Mouse (Mus musculus) G1E (cell line): ENCODE measurements at regions not wholly inside any gene's neighbourhood (a gene's known extent, or its start where the extent isn't known, plus 50 kb on each side); places are given as distances from the start of the nearest gene placed in this dataset.
A peak's percentile ranks its signal among the peaks of the same experiment; 100 is the strongest.

Source experiments
- ATAC-seq: 2 replicates; pipeline ENCODE4 v1.8.0; 2016; ENCODE audit warnings: mild to moderate bottlenecking; ENCODE audit not compliant: insufficient number of reproducible peaks, poor library complexity, low FRiP score, severe bottlenecking; ENCODE audit errors: extremely low read depth
- DNase-seq: peaks from one replicate; pipeline ENCODE4 v3.0.0; 2012; ENCODE audit warnings: low spot score
- H3K27me3 ChIP-seq: 2 replicates; pipeline ENCODE4 v1.6.1; 2012; ENCODE audit warnings: mild to moderate bottlenecking, low read length, inconsistent platforms; ENCODE audit not compliant: insufficient read depth
- H3K36me3 ChIP-seq: replicated peaks from 2 replicates; pipeline ENCODE3; 2012; ENCODE audit warnings: mild to moderate bottlenecking, inconsistent platforms
- H3K4me1 ChIP-seq: 2 replicates; pipeline ENCODE4 v1.6.1; 2012; ENCODE audit warnings: low read depth, low read length, inconsistent platforms, mixed read lengths; ENCODE audit not compliant: insufficient read depth
- H3K4me3 ChIP-seq: 2 replicates; pipeline ENCODE4 v1.5.1; 2012; ENCODE audit warnings: low read depth, mild to moderate bottlenecking, inconsistent platforms, low read length, moderate library complexity, mixed read lengths
- H3K9me3 ChIP-seq: replicated peaks from 2 replicates; pipeline ENCODE4 v1.6.1; 2012; ENCODE audit warnings: inconsistent platforms
- CTCF ChIP-seq: IDR thresholded peaks from 2 replicates; pipeline ENCODE4 v1.5.1; 2012; ENCODE audit warnings: low read depth, low read length, inconsistent platforms, mixed read lengths
- GATA1 ChIP-seq: IDR thresholded peaks from 2 replicates; pipeline ENCODE4 v1.6.1; 2012; ENCODE audit warnings: borderline replicate concordance, low read length, inconsistent platforms, mixed read lengths
- GATA2 ChIP-seq: IDR thresholded peaks from 2 replicates; pipeline ENCODE4 v1.6.1; 2012; ENCODE audit warnings: low read depth, low read length, inconsistent platforms, borderline replicate concordance
- POLR2AphosphoS5 ChIP-seq: IDR thresholded peaks from 2 replicates; pipeline ENCODE4 v1.6.1; 2012; ENCODE audit warnings: low read depth, low read length, inconsistent platforms; ENCODE audit not compliant: insufficient replicate concordance
- TAL1 ChIP-seq: conservative IDR thresholded peaks from 2 replicates; pipeline ENCODE4 v1.6.1; 2012; ENCODE audit warnings: low read depth, low read length, inconsistent platforms, mixed read lengths

DNA sequence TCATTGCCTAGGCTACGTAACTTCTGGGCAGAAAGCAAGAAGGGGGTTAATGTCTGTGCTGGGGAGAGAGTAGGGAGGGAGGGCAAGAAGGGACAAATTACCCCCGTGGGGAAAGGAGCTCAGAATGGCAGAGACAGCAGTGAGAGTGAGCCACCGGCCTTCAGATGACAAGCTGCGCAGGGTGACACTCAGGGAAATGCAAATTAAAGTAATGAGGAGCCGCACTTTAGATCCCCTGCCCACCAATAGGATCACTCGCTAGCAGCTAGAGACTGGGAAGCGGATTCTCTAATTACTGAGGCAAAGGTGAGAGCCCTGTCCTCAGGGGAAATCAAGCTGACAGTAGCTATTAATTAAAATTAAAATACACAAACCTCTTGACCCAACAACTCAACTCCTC lies 202.5 kb downstream of the Arhgef10l start:
- peaks cover 95% of the 10 kb centered on the region for H3K9me3 ChIP-seq
- H3K4me1 ChIP-seq, result no peaks in the 10 kb centered on the region
- TF ChIP-seq GATA1 (no peak), CTCF (no peak), POLR2AphosphoS5 (no peak)
- no peaks in the 10 kb centered on the region; the same call in 1 of the 2 replicates for H3K27me3 ChIP-seq
- ATAC-seq, result no peak
- DNase-seq, result no peak
- H3K36me3 ChIP-seq, result no peaks in the 10 kb centered on the region
- H3K4me3 ChIP-seq, result no peak overlapping the region

DNA sequence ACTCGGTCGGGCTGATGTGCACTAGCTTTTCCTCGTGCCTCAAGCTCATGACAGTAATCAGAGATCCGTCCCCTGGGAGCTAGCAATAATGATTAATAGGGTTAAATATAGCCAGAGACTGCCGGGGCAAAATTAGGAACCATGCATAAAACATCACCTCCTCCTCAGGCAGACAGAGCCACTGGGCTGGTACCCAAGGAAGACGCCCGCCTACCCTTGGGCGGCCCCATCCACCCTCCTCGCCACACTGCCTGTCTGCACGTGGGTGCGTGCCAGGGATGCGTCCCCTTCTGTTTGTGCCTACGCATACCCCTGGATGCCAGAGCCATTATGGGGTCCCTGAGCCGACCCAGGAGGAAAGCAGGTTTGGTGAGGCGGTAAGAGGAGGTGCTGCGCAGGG lies 204.5 kb downstream of the Arhgef10l start:
- ATAC-seq (no peak), DNase-seq (no peak)
- Histone ChIP-seq H3K9me3 (peaks cover 94% of the 10 kb centered on the region), H3K4me3 (no peak overlapping the region; the same call in 1 of the 2 replicates), H3K36me3 (no peaks in the 10 kb centered on the region), H3K27me3 (no peaks in the 10 kb centered on the region; the same call in 1 of the 2 replicates), H3K4me1 (no peaks in the 10 kb centered on the region)
- TF ChIP-seq GATA2 (no peak), TAL1 (no peak), CTCF (no peak), POLR2AphosphoS5 (no peak), GATA1 (no peak)

DNA sequence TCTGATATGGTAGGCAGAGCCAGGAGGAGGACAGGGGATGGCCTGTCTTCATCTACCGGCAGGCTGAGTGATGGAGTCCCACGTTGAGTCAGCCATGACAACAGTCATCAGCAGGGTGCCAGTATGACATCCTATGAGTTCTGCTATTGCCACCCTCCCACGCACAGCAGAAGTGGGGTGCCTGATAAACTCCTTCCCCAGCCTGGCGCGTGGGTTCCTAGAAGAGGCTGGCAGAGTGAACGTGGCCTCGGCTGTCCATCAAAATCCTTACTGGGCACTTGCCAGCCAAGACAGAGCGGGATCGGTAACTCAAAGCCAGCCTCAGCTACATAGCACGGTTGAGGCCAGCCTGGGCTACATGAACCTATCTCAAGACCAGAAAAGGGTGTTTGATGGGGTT lies 202.5 kb upstream of the Igsf21 start:
- no peak for TF ChIP-seq CTCF
- TF ChIP-seq TAL1, result no peak
- no peak for TF ChIP-seq POLR2AphosphoS5
- TF ChIP-seq GATA2, result no peak
- no peak for TF ChIP-seq GATA1
- no peak for ATAC-seq
- DNase-seq, result no peak
- H3K27me3 ChIP-seq, result no peaks in the 10 kb centered on the region
- H3K4me1 ChIP-seq, result no peaks in the 10 kb centered on the region
- no peaks in the 10 kb centered on the region for H3K36me3 ChIP-seq
- peak overlapping the region; percentile 8 for H3K4me3 ChIP-seq
- H3K9me3 ChIP-seq, result peaks cover 87% of the 10 kb centered on the region

DNA sequence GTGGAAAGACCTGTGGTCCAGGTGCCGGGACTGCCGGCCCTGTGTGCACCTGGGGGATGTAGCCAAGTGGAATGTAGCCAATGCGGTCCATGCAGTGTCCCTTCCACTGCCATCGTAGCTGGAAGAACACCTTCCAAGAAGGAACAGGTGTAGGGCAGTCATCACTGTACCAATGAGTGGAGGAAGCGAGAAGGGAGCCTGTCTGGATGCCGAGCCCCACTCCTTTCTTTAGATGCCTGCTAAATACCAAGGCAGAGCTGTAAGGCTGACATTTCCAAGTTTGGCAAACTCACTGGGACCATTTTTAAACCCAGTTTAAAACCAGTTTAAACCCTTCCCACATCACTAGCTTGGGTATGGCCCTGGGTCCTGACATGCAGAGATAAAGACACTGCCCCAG lies 199.9 kb upstream of the Igsf21 start:
- no peak for TF ChIP-seq CTCF
- TF ChIP-seq POLR2AphosphoS5, result no peak
- no peak for TF ChIP-seq GATA1
- no peak for TF ChIP-seq TAL1
- TF ChIP-seq GATA2, result no peak
- ATAC-seq (no peak), DNase-seq (no peak)
- Histone ChIP-seq H3K4me1 (no peaks in the 10 kb centered on the region), H3K4me3 (no peak overlapping the region), H3K27me3 (no peaks in the 10 kb centered on the region), H3K9me3 (peaks cover 89% of the 10 kb centered on the region), H3K36me3 (no peaks in the 10 kb centered on the region)

DNA sequence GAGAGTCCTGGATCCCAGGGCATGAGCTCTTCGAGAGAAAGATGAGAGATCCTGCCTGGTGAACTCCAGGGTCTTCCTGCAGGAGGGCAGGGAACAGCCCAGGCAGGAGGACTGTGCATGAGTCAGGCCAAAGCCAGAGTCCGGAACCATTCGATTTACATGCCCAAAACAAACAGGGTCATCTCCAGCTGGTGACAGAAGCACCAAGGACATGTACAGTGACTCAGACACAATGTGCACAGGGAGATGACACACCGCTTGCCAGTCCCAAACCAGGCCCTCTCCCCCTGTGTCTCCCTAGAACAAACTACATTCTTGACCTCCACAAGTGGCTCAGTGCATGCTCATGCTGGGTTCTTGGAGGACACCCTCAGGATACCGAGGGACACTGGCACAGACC lies 199.3 kb upstream of the Igsf21 start:
- TF ChIP-seq TAL1 (no peak), GATA2 (no peak), CTCF (no peak), POLR2AphosphoS5 (no peak), GATA1 (no peak)
- no peaks in the 10 kb centered on the region for H3K27me3 ChIP-seq
- no peaks in the 10 kb centered on the region for H3K4me1 ChIP-seq
- DNase-seq (no peak), ATAC-seq (no peak)
- H3K36me3 ChIP-seq, result no peaks in the 10 kb centered on the region
- H3K4me3 ChIP-seq, result no peak overlapping the region
- peaks cover 93% of the 10 kb centered on the region for H3K9me3 ChIP-seq

DNA sequence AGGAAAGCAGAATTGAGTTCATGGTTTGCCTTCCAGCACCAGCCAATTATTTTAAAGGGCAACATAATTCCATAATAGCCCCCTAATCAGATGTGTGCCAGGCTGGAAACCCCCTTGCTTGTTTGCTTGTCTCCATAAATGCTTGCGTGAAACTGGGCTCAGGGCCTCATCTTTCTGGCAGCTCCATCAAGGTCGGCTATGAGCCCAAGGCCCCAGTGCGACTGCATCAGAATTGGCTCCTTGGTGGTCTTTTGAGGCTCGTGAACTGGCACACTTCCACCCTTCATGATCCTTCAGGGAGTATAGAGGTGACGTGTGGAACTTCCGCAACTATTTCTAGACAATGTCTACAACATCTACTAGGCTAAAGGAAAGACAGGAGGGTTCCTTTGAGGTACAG lies 196.6 kb upstream of the Igsf21 start:
- Histone ChIP-seq H3K9me3 (peaks cover 93% of the 10 kb centered on the region), H3K36me3 (no peaks in the 10 kb centered on the region), H3K4me1 (no peaks in the 10 kb centered on the region), H3K4me3 (no peak overlapping the region), H3K27me3 (no peaks in the 10 kb centered on the region)
- TF ChIP-seq POLR2AphosphoS5, result no peak
- ATAC-seq (no peak), DNase-seq (no peak)

DNA sequence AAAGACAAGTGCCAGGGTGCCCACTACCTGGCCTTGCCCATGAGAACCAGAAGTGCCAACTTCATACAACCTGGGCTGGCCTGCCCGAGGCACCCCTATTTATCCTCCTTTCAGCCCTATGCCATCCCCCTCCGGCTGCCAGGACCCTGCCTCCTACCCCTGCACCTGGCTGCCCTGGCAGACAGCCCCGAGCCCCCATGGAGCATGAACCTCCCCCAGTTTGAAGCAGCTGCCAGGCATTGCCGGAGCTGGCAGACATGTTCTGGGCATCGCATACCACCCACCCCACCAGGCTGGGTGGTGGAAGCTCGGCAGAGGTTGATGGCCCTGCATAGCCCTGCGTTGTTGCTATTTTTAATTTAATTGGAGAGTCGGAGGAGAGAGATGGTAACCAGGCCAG lies 195.2 kb upstream of the Igsf21 start:
- Histone ChIP-seq H3K9me3 (peaks cover 92% of the 10 kb centered on the region), H3K27me3 (no peaks in the 10 kb centered on the region), H3K4me1 (no peaks in the 10 kb centered on the region), H3K36me3 (no peaks in the 10 kb centered on the region), H3K4me3 (no peak overlapping the region; the same call in 1 of the 2 replicates)
- TF ChIP-seq GATA2 (no peak), CTCF (no peak), POLR2AphosphoS5 (no peak), GATA1 (no peak), TAL1 (no peak)
- no peak for ATAC-seq
- no peak for DNase-seq
